Mouse (Mus musculus) megakaryocyte, embryonic 14.5 days (primary cell): Measurements from ENCODE around the gene Gm20388.

Experiments
- FLI1 ChIP-seq: IDR thresholded peaks from 2 replicates; pipeline ENCODE4 v1.6.1; 2012; ENCODE audit warnings: low read length, inconsistent platforms, mixed read lengths
- GATA1 ChIP-seq: IDR thresholded peaks from 3 replicates; pipeline ENCODE4 v1.6.1; 2012; ENCODE audit warnings: mixed read lengths, low read length, inconsistent platforms, borderline replicate concordance

DNA sequence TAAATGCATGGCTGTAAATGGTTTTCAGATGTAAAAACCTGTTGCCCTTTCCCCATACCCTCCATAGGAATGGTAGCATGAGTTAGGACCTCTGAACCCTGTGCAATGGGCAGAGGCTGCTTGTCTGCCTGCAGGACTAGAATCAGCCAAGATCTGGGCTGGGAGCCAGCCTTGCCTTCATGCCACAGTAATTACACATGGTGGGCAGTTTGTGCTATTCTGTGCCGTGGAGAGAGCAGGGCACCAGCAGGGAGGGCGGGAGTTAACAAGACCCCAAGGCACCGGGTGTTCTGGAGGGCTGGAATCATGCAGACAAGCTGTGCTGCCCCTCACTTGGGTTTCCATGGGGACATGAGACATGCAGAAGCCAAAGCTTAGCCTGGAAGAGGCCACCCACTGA is 2894.7 kb downstream of the Gm20388 start:
- no peak for TF ChIP-seq GATA1
- no peak for TF ChIP-seq FLI1
